Mouse (Mus musculus): Measurements from ENCODE around the gene Slc12a3.

DNA sequence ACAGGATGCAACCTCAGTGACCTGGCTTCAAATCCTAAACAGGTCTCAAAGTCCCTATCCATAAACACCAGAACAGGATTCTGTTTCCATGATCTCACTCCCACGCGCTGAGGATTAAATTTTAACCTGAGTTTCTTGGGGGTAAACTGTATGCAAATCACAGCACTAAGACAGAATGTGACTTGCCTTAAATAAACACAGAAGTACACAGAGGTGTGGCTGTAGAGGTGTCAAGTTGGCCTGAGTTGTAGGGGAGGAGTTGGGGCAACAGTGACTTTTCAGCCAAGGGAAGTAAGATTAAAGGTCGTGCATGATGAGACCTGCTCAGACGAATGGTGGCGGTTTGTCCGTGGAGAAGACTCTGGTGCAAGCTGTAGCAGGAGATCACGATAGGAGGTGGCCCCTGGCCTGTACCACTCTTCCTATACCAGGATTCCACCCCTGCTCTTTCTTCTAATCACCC, 25.1 kb downstream of the Slc12a3 start:
- TF ChIP-seq CTCF (conservative IDR thresholded peaks at IDR 0.05; ENCODE audit: insufficient read depth, insufficient read length, low read depth, low read length) (no peak), POLR2A (IDR thresholded peaks at IDR 0.05; ENCODE audit: low read depth, low read length) (no peak)

All from kidney, adult 2 months (tissue).